In the genomic region with DNA sequence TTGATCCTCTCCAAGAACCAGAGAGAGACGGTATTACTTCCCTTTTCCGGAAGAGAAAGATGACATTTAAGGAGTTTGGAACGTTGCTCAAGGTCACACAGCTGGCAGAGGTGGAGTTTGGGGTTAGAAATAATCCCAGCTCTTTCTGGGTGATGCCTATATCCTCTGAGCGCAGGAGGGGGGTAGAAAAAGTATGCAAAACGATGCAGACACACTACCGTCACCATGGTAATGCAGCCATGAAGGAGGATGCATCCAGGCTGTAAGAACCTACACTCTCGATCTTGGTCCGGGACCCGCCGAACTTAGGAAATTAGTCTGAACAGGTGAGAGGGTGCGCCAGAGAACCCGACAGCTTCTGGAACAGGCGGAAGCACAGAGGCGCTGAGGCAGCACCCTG, we compare ENCODE assay signal across 38 mouse cellular contexts. TPM values are rescaled to one million over a fixed set of nuclear protein-coding genes. Genes with fewer than 3 reads are reported as not detected.
"Had no signal": no experiment of that assay in that cellular context is flagged by ENCODE, and none has a peak within 500 bp of the region (broad histone marks: within the 10 kb centered on the region; RNA-seq: fewer than 3 reads in every experiment).

No protein-coding gene starts in this region.

- H3K9me3 ChIP-seq: heart, embryonic 15.5 days; hindbrain, embryonic 10.5 days; hindbrain, embryonic 12.5 days; intestine, embryonic 15.5 days; limb, embryonic 12.5 days; liver, embryonic 13.5 days; liver, embryonic 15.5 days had no signal

- H3K9ac ChIP-seq: heart, embryonic 13.5 days; heart, embryonic 15.5 days; hindbrain, embryonic 12.5 days; hindbrain, embryonic 14.5 days; intestine, embryonic 15.5 days; limb, embryonic 12.5 days; liver, embryonic 13.5 days; liver, embryonic 15.5 days; liver, postnatal 0 days had no signal

- DNase-seq: gastrocnemius, postnatal 10 days; gastrocnemius, postnatal 25 days; heart, adult 11 months; heart, adult 2 months; heart, postnatal 4 days; kidney, adult 18-20 months; kidney, adult 8-10 months; kidney, postnatal 10 days; kidney, postnatal 25 days; kidney, postnatal 4 days; liver; liver, embryonic 13.5 days; liver, postnatal 0 days had no signal

- H3K27me3 ChIP-seq: heart, embryonic 13.5 days; heart, embryonic 15.5 days; hindbrain, embryonic 12.5 days; intestine, embryonic 15.5 days; limb, embryonic 12.5 days; liver, embryonic 13.5 days; liver, embryonic 15.5 days had no signal

- H3K27ac ChIP-seq: heart, adult 2 months; heart, embryonic 13.5 days; heart, embryonic 15.5 days; hindbrain, embryonic 10.5 days; hindbrain, embryonic 12.5 days; hindbrain, embryonic 14.5 days; intestine, embryonic 15.5 days; layer of hippocampus, adult 2 months; left cerebral cortex, adult 2 months; limb, embryonic 12.5 days; liver, embryonic 13.5 days; liver, embryonic 15.5 days had no signal

- ATAC-seq: hindbrain, embryonic 16.5 days; inflammation-experienced regulatory T-cells, adult 6 months; intestine, embryonic 15.5 days; intestine, postnatal 0 days; liver, postnatal 0 days had no signal

- H3K4me3 ChIP-seq: heart, adult 2 months; heart, embryonic 13.5 days; heart, embryonic 15.5 days; hindbrain, embryonic 10.5 days; hindbrain, embryonic 12.5 days; intestine, embryonic 15.5 days; layer of hippocampus, adult 2 months; left cerebral cortex, adult 2 months; limb, embryonic 12.5 days; liver, embryonic 13.5 days; liver, embryonic 15.5 days had no signal

- H3K4me1 ChIP-seq: heart, embryonic 13.5 days; heart, embryonic 15.5 days; hindbrain, embryonic 10.5 days; hindbrain, embryonic 12.5 days; intestine, embryonic 15.5 days; limb, embryonic 12.5 days; liver, embryonic 13.5 days; liver, embryonic 15.5 days had no signal

- H3K36me3 ChIP-seq: heart, embryonic 13.5 days; heart, embryonic 15.5 days; hindbrain, embryonic 10.5 days; hindbrain, embryonic 12.5 days; intestine, embryonic 15.5 days; limb, embryonic 12.5 days; liver, embryonic 13.5 days; liver, embryonic 15.5 days had no signal

- H3K4me2 ChIP-seq: heart, embryonic 11.5 days; heart, embryonic 13.5 days; heart, embryonic 15.5 days; hindbrain, embryonic 12.5 days; hindbrain, embryonic 14.5 days; intestine, embryonic 15.5 days; limb, embryonic 12.5 days; liver, embryonic 11.5 days; liver, embryonic 13.5 days; liver, embryonic 15.5 days had no signal

RNA-seq across cellular contexts. Expression of gene 1700012A03Rik, which starts 43.3 kb away (rescaled TPM):
- total RNA-seq: gastrocnemius, adult 18-20 months; gastrocnemius, postnatal 10 days; gastrocnemius, postnatal 25 days; heart, adult 2 months; heart, postnatal 25 days; heart, postnatal 4 days; layer of hippocampus, adult 2 months; layer of hippocampus, postnatal 10 days; layer of hippocampus, postnatal 25 days; left cerebral cortex, adult 2 months; left cerebral cortex, postnatal 14 days; left cerebral cortex, postnatal 36 days had no signal
- polyA plus RNA-seq: heart, adult 2 months; heart, embryonic 11.5 days; heart, embryonic 13.5 days; heart, embryonic 15.5 days; heart, postnatal 0 days; hindbrain, embryonic 10.5 days; hindbrain, embryonic 12.5 days; hindbrain, embryonic 14.5 days; hindbrain, embryonic 16.5 days; inflammation-experienced regulatory T-cells, adult 6 months; intestine, embryonic 15.5 days; intestine, postnatal 0 days; kidney, embryonic 14.5 days; kidney, embryonic 16.5 days; limb, embryonic 12.5 days; limb, embryonic 14.5 days; liver, embryonic 11.5 days; liver, embryonic 13.5 days; liver, embryonic 15.5 days; liver, postnatal 0 days had no signal
